ENCODE assay signal across 27 mouse cellular contexts in genomic region chr1:37332756-37333155, GRCm38 (mm10). TPM values are rescaled to one million over a fixed set of nuclear protein-coding genes. Genes with fewer than 3 reads are reported as not detected.
DNase-seq lines count a peak whose midpoint lies in the region; ATAC-seq lines count a peak whose summit lies in the region.
"Had no signal": no experiment of that assay in that cellular context is flagged by ENCODE, and none has a peak within 500 bp of the region (broad histone marks: within the 10 kb centered on the region; RNA-seq: fewer than 3 reads in every experiment).

No protein-coding gene starts in this region.

- 0 out of 2 replicates have a peak, but pooled peaks have one; percentile 24 for ATAC-seq in hindbrain, embryonic 14.5 days (ENCODE audit: low FRiP score)
- no peak for ATAC-seq in hindbrain, embryonic 12.5 days (ENCODE audit: low FRiP score)
- no peak; the same call in 1 of the 2 replicates for ATAC-seq in neural tube, embryonic 15.5 days (ENCODE audit: low FRiP score)
- ATAC-seq: intestine, embryonic 16.5 days; midbrain, embryonic 13.5 days; Patski had no signal

- no peaks in the 10 kb centered on the region for H3K9me3 ChIP-seq in hindbrain, embryonic 14.5 days (ENCODE audit: control insufficient read depth, low read length)
- H3K9me3 ChIP-seq in hindbrain, embryonic 12.5 days (replicated peaks), result 0 out of 2 replicates have a peak, but pooled peaks cover 6% of the 10 kb centered on the region
- no peaks in the 10 kb centered on the region for H3K9me3 ChIP-seq in neural tube, embryonic 15.5 days (replicated peaks)
- H3K9me3 ChIP-seq: embryonic facial prominence, embryonic 13.5 days; limb, embryonic 10.5 days; limb, embryonic 15.5 days had no signal

- no peaks in the 10 kb centered on the region for H3K36me3 ChIP-seq in hindbrain, embryonic 14.5 days (replicated peaks; ENCODE audit: control insufficient read depth, insufficient read depth)
- H3K36me3 ChIP-seq in hindbrain, embryonic 12.5 days, result no peaks in the 10 kb centered on the region
- peaks cover 5% of the 10 kb centered on the region; the same call in 1 of the 2 replicates for H3K36me3 ChIP-seq in neural tube, embryonic 15.5 days
- H3K36me3 ChIP-seq: G1E; limb, embryonic 10.5 days had no signal

- H3K27ac ChIP-seq in hindbrain, embryonic 14.5 days, result no peak overlapping the region
- no peak overlapping the region for H3K27ac ChIP-seq in hindbrain, embryonic 12.5 days
- 0 out of 2 replicates have a peak overlapping the region, but pooled peaks have one; percentile 33 for H3K27ac ChIP-seq in neural tube, embryonic 15.5 days (replicated peaks)
- H3K27ac ChIP-seq: embryonic facial prominence, embryonic 13.5 days; gastrocnemius, adult 2 months; kidney, postnatal 0 days; limb, embryonic 10.5 days; limb, embryonic 15.5 days; liver, embryonic 13.5 days; macrophage; midbrain, embryonic 13.5 days had no signal

- no peaks in the 10 kb centered on the region for H3K27me3 ChIP-seq in hindbrain, embryonic 14.5 days (ENCODE audit: control insufficient read depth, insufficient read depth, low read length)
- no peaks in the 10 kb centered on the region for H3K27me3 ChIP-seq in hindbrain, embryonic 12.5 days
- H3K27me3 ChIP-seq in neural tube, embryonic 15.5 days (replicated peaks), result no peaks in the 10 kb centered on the region
- H3K27me3 ChIP-seq: embryonic facial prominence, embryonic 13.5 days; limb, embryonic 15.5 days; liver, embryonic 13.5 days; midbrain, embryonic 13.5 days; Patski had no signal

- no peak overlapping the region for H3K9ac ChIP-seq in hindbrain, embryonic 14.5 days
- no peak overlapping the region for H3K9ac ChIP-seq in hindbrain, embryonic 12.5 days
- H3K9ac ChIP-seq in neural tube, embryonic 15.5 days (replicated peaks), result no peak overlapping the region
- H3K9ac ChIP-seq: embryonic facial prominence, embryonic 13.5 days; limb, embryonic 15.5 days; liver, embryonic 13.5 days; midbrain, embryonic 13.5 days had no signal

- H3K4me3 ChIP-seq in hindbrain, embryonic 14.5 days (replicated peaks; ENCODE audit: low read length), result no peak overlapping the region
- no peak overlapping the region for H3K4me3 ChIP-seq in hindbrain, embryonic 12.5 days
- no peak overlapping the region for H3K4me3 ChIP-seq in neural tube, embryonic 15.5 days (replicated peaks)
- H3K4me3 ChIP-seq: embryonic facial prominence, embryonic 13.5 days; gastrocnemius, adult 2 months; limb, embryonic 10.5 days; limb, embryonic 15.5 days; liver, embryonic 13.5 days; midbrain, embryonic 13.5 days had no signal

- H3K4me1 ChIP-seq in hindbrain, embryonic 14.5 days (replicated peaks; ENCODE audit: control insufficient read depth, insufficient read depth, low read length), result no peaks in the 10 kb centered on the region
- peaks cover 6% of the 10 kb centered on the region; the same call in 1 of the 2 replicates for H3K4me1 ChIP-seq in hindbrain, embryonic 12.5 days
- H3K4me1 ChIP-seq in neural tube, embryonic 15.5 days, result peaks cover 13% of the 10 kb centered on the region; the same call in 1 of the 2 replicates
- H3K4me1 ChIP-seq: limb, embryonic 15.5 days; midbrain, embryonic 13.5 days had no signal

- H3K4me2 ChIP-seq in hindbrain, embryonic 14.5 days (replicated peaks), result no peak overlapping the region
- H3K4me2 ChIP-seq in hindbrain, embryonic 12.5 days (replicated peaks), result no peak overlapping the region
- no peak overlapping the region for H3K4me2 ChIP-seq in neural tube, embryonic 15.5 days
- H3K4me2 ChIP-seq: embryonic facial prominence, embryonic 13.5 days; heart, embryonic 11.5 days; limb, embryonic 15.5 days; liver, embryonic 13.5 days; midbrain, embryonic 13.5 days had no signal

- 78% methylated on average over 3 of the region's 3 CpGs for WGBS in hindbrain, embryonic 14.5 days
- WGBS in hindbrain, embryonic 12.5 days, result 76% methylated on average over 3 of the region's 3 CpGs
- 61% methylated on average over 3 of the region's 3 CpGs for WGBS in neural tube, embryonic 15.5 days

- DNase-seq in cerebellum, postnatal 10 days, result peak; percentile 79 to 87
- no peak for DNase-seq in cerebellum, adult 8-10 months
- no peak for DNase-seq in hindbrain, embryonic 14.5 days (ENCODE audit: low spot score)
- DNase-seq in neural tube, embryonic 10.5 days (ENCODE audit: extremely low spot score, low spot score), result no peak
- DNase-seq in thymus, postnatal 14 days, result no peak
- DNase-seq: adrenal gland, postnatal 10 days; gastrocnemius, adult 2 months; gastrocnemius, postnatal 36 days; heart, adult 18-20 months; heart, postnatal 36 days; kidney, adult 8-10 months; kidney, postnatal 4 days; liver, embryonic 13.5 days; lung, adult 18-20 months; lung, postnatal 10 days had no signal

RNA-seq across cellular contexts. Expression of gene Inpp4a, which starts 33.1 kb away (rescaled TPM):
- polyA plus RNA-seq in hindbrain, embryonic 14.5 days (2014; fragmentation: Nextera tagmentation; extraction: Ambion mirVana), result 63.7 and 64.3 TPM in 2 replicates
- polyA plus RNA-seq in hindbrain, embryonic 12.5 days (2016; fragmentation: Nextera tagmentation; extraction: Ambion mirVana), result 33.7 and 36.1 TPM in 2 replicates
- 57.2 and 67.4 TPM in 2 replicates for polyA plus RNA-seq in neural tube, embryonic 15.5 days (2015; fragmentation: Nextera tagmentation; extraction: Ambion mirVana)

Comparison
In these comparisons a context has a peak if more than half of its experiments do, and no peak if none do; other contexts are left out.
1. DNase-seq: peak in cerebellum, postnatal 10 days (2 of 2); none in cerebellum, adult 8-10 months (single experiment), hindbrain, embryonic 14.5 days (single experiment), neural tube, embryonic 10.5 days (single experiment) and thymus, postnatal 14 days (single experiment).